10 mouse cellular contexts compared by ENCODE assay signal in genomic region chr2:52039083-52039801, GRCm38 (mm10). TPM values are rescaled to one million over a fixed set of nuclear protein-coding genes. Genes with fewer than 3 reads are reported as not detected.
DNase-seq lines count a peak whose midpoint lies in the region; ATAC-seq lines count a peak whose summit lies in the region.
"Had no signal": no experiment of that assay in that cellular context is flagged by ENCODE, and none has a peak within 500 bp of the region (broad histone marks: within the 10 kb centered on the region; RNA-seq: fewer than 3 reads in every experiment).

No protein-coding gene starts in this region.

- no peak overlapping the region for H3K4me3 ChIP-seq in lung, embryonic 15.5 days
- peak overlapping the region; percentile 14 for H3K4me3 ChIP-seq in forebrain, embryonic 16.5 days (replicated peaks; ENCODE audit: low read length)
- H3K4me3 ChIP-seq in limb, embryonic 15.5 days, result peak overlapping the region; percentile 51

- intact Hi-C loops in left cerebral cortex, postnatal 36 days (cut with DNase I), result no loop called here

- H3K9ac ChIP-seq in lung, embryonic 15.5 days, result no peak overlapping the region
- no peak overlapping the region for H3K9ac ChIP-seq in forebrain, embryonic 16.5 days (replicated peaks; ENCODE audit: low read depth, low read length)
- no peak overlapping the region for H3K9ac ChIP-seq in limb, embryonic 15.5 days
- H3K9ac ChIP-seq: heart, embryonic 15.5 days; liver, postnatal 0 days had no signal

- no peaks in the 10 kb centered on the region for H3K9me3 ChIP-seq in lung, embryonic 15.5 days
- H3K9me3 ChIP-seq in forebrain, embryonic 16.5 days (ENCODE audit: control insufficient read depth, low read length), result no peaks in the 10 kb centered on the region
- H3K9me3 ChIP-seq in limb, embryonic 15.5 days, result no peaks in the 10 kb centered on the region
- H3K9me3 ChIP-seq: heart, embryonic 15.5 days had no signal

- WGBS in lung, embryonic 15.5 days, result 78% methylated on average over 8 of the region's 8 CpGs
- 21% methylated on average over 8 of the region's 8 CpGs for WGBS in forebrain, embryonic 16.5 days
- WGBS in limb, embryonic 15.5 days, result 21% methylated on average over 8 of the region's 8 CpGs

- H3K4me2 ChIP-seq in lung, embryonic 15.5 days, result peak overlapping the region; percentile 12; the same call in 1 of the 2 replicates
- H3K4me2 ChIP-seq in forebrain, embryonic 16.5 days (ENCODE audit: low read length), result peak overlapping the region; percentile 35
- peak overlapping the region; percentile 54 for H3K4me2 ChIP-seq in limb, embryonic 15.5 days

- ATAC-seq in lung, embryonic 15.5 days (ENCODE audit: borderline replicate concordance, extremely low read depth, low FRiP score, low TSS enrichment), result no peak
- 0 out of 2 replicates have a peak, but pooled peaks have one; percentile 37 for ATAC-seq in forebrain, embryonic 16.5 days
- ATAC-seq in limb, embryonic 15.5 days (ENCODE audit: insufficient number of reproducible peaks, low FRiP score, low TSS enrichment, low read depth), result no peak
- ATAC-seq: liver, postnatal 0 days had no signal

- no peaks in the 10 kb centered on the region for H3K27me3 ChIP-seq in lung, embryonic 15.5 days
- no peaks in the 10 kb centered on the region for H3K27me3 ChIP-seq in forebrain, embryonic 16.5 days (replicated peaks; ENCODE audit: control insufficient read depth, insufficient read depth, low read length)
- H3K27me3 ChIP-seq in limb, embryonic 15.5 days, result no peaks in the 10 kb centered on the region

- DNase-seq in lung, postnatal 36 days, result no peak
- DNase-seq in right cerebral cortex, postnatal 4 days, result no peak
- DNase-seq in left cerebral cortex, postnatal 36 days (ENCODE audit: low spot score in 2 of 2), result no peak
- no peak for DNase-seq in cerebellum, postnatal 25 days
- DNase-seq in thymus, postnatal 36 days, result no peak
- DNase-seq: liver, postnatal 0 days had no signal

- 0 out of 2 replicates have a peak, but pooled peaks cover 2% of the 10 kb centered on the region for H3K4me1 ChIP-seq in lung, embryonic 15.5 days
- H3K4me1 ChIP-seq in forebrain, embryonic 16.5 days (replicated peaks; ENCODE audit: control insufficient read depth, insufficient read depth, low read length), result peaks cover 10% of the 10 kb centered on the region; the same call in 1 of the 2 replicates
- peaks cover 8% of the 10 kb centered on the region for H3K4me1 ChIP-seq in limb, embryonic 15.5 days
- H3K4me1 ChIP-seq: heart, embryonic 15.5 days had no signal

- no peak overlapping the region for H3K27ac ChIP-seq in lung, embryonic 15.5 days
- no peak overlapping the region for H3K27ac ChIP-seq in forebrain, embryonic 16.5 days (ENCODE audit: low read length)
- peak overlapping the region; percentile 77 for H3K27ac ChIP-seq in limb, embryonic 15.5 days
- H3K27ac ChIP-seq: heart, embryonic 15.5 days had no signal

- no peaks in the 10 kb centered on the region for H3K36me3 ChIP-seq in lung, embryonic 15.5 days
- H3K36me3 ChIP-seq in forebrain, embryonic 16.5 days (ENCODE audit: control insufficient read depth, insufficient read depth), result no peaks in the 10 kb centered on the region
- peaks cover 4% of the 10 kb centered on the region; the same call in 1 of the 2 replicates for H3K36me3 ChIP-seq in limb, embryonic 15.5 days
- H3K36me3 ChIP-seq: heart, embryonic 15.5 days had no signal

RNA-seq across cellular contexts. Expression of gene Tnfaip6, which starts 1.4 kb away (rescaled TPM):
- polyA plus RNA-seq in lung, embryonic 15.5 days (2015; fragmentation: Nextera tagmentation; extraction: Ambion mirVana), result 6.5 and 6.6 TPM in 2 replicates
- polyA plus RNA-seq in forebrain, embryonic 16.5 days (2015; fragmentation: Nextera tagmentation; extraction: Ambion mirVana), result 4.6 and 6.3 TPM in 2 replicates
- 46.7 and 52.5 TPM in 2 replicates for polyA plus RNA-seq in limb, embryonic 15.5 days (2015; fragmentation: Nextera tagmentation; extraction: Ambion mirVana)
- 1 to 10 TPM; 6.0 to 8.4 TPM for total RNA-seq in left cerebral cortex, postnatal 36 days (2021)

RNA-seq across cellular contexts. Expression of gene Rif1, which starts 33.4 kb away (rescaled TPM):
- polyA plus RNA-seq in lung, embryonic 15.5 days (2015; fragmentation: Nextera tagmentation; extraction: Ambion mirVana), result 39.4 and 39.5 TPM in 2 replicates
- 23.7 and 23.9 TPM in 2 replicates for polyA plus RNA-seq in forebrain, embryonic 16.5 days (2015; fragmentation: Nextera tagmentation; extraction: Ambion mirVana)
- polyA plus RNA-seq in limb, embryonic 15.5 days (2015; fragmentation: Nextera tagmentation; extraction: Ambion mirVana), result 21.8 and 29.9 TPM in 2 replicates
- total RNA-seq in left cerebral cortex, postnatal 36 days (2021), result 10 to 100 TPM; 21.2 to 32.0 TPM
